Mouse (Mus musculus): ENCODE data around the gene Usp19. TPM values are rescaled to one million over a fixed set of nuclear protein-coding genes. Genes with fewer than 3 reads are reported as not detected.

Usp19 gene
- polyA plus RNA-seq, 1 experiment = 511 TPM

- H3K27ac ChIP-seq (ENCODE audit: insufficient read depth, low read depth, low read length) = no peak overlapping the region
- TF ChIP-seq CTCF (IDR thresholded peaks at IDR 0.05; ENCODE audit: insufficient read depth, low read depth, low read length) (no peak), POLR2A (IDR thresholded peaks at IDR 0.05; ENCODE audit: insufficient read depth, low read depth, low read length) (no peak)
- H3K4me1 ChIP-seq (ENCODE audit: control insufficient read depth, insufficient read depth, low read length) = peaks cover 11% of the 10 kb centered on the region
- WGBS = 84% methylated on average over 10 of the region's 10 CpGs
- no peak overlapping the region for H3K4me3 ChIP-seq (ENCODE audit: insufficient read depth, low read depth, low read length)
These were observed 28.2 kb upstream of the Usp19 start for GRCm38 (mm10) chr9:108462192-108462591.

- Histone ChIP-seq H3K27ac (ENCODE audit: insufficient read depth, low read depth, low read length) (no peak overlapping the region), H3K4me3 (ENCODE audit: insufficient read depth, low read depth, low read length) (no peak overlapping the region), H3K4me1 (ENCODE audit: control insufficient read depth, insufficient read depth, low read length) (peaks cover 11% of the 10 kb centered on the region)
- whole genome bisulfite sequencing = 94% methylated on average over 9 of the region's 9 CpGs
- TF ChIP-seq CTCF (IDR thresholded peaks at IDR 0.05; ENCODE audit: insufficient read depth, low read depth, low read length) (no peak), POLR2A (IDR thresholded peaks at IDR 0.05; ENCODE audit: insufficient read depth, low read depth, low read length) (no peak)
These were observed 26.7 kb upstream of the Usp19 start for GRCm38 (mm10) chr9:108463713-108464112.

GRCm38 (mm10) chr9:108466219-108466618 lies 24.2 kb upstream of the Usp19 start:
- Histone ChIP-seq H3K4me1 (ENCODE audit: control insufficient read depth, insufficient read depth, low read length) (peaks cover 9% of the 10 kb centered on the region), H3K27ac (ENCODE audit: insufficient read depth, low read depth, low read length) (no peak overlapping the region), H3K4me3 (ENCODE audit: insufficient read depth, low read depth, low read length) (no peak overlapping the region)
- TF ChIP-seq POLR2A (IDR thresholded peaks at IDR 0.05; ENCODE audit: insufficient read depth, low read depth, low read length) (no peak), CTCF (IDR thresholded peaks at IDR 0.05; ENCODE audit: insufficient read depth, low read depth, low read length) (no peak)
- WGBS = 92% methylated on average over 2 of the region's 2 CpGs

GRCm38 (mm10) chr9:108469430-108469829 lies 21.0 kb upstream of the Usp19 start:
- TF ChIP-seq POLR2A (IDR thresholded peaks at IDR 0.05; ENCODE audit: insufficient read depth, low read depth, low read length) = no peak
- H3K4me1 ChIP-seq (ENCODE audit: control insufficient read depth, insufficient read depth, low read length) = no peaks in the 10 kb centered on the region
- 85% methylated on average over 5 of the region's 5 CpGs for WGBS

GRCm38 (mm10) chr9:108469845-108470244 lies 20.6 kb upstream of the Usp19 start:
- 79% methylated on average over 4 of the region's 4 CpGs for WGBS

More at GRCm38 (mm10) chr9:108469430-108469829, 21.0 kb upstream of the Usp19 start:
- Histone ChIP-seq H3K4me3 (ENCODE audit: insufficient read depth, low read depth, low read length) (no peak overlapping the region), H3K27ac (ENCODE audit: insufficient read depth, low read depth, low read length) (no peak overlapping the region)

GRCm38 (mm10) chr9:108474528-108474927 lies 15.9 kb upstream of the Usp19 start:
- 62% methylated on average over 1 of the region's 1 CpGs for WGBS
- TF ChIP-seq POLR2A (IDR thresholded peaks at IDR 0.05; ENCODE audit: insufficient read depth, low read depth, low read length) (no peak), CTCF (IDR thresholded peaks at IDR 0.05; ENCODE audit: insufficient read depth, low read depth, low read length) (no peak)
- Histone ChIP-seq H3K27ac (ENCODE audit: insufficient read depth, low read depth, low read length) (no peak overlapping the region), H3K4me3 (ENCODE audit: insufficient read depth, low read depth, low read length) (no peak overlapping the region), H3K4me1 (ENCODE audit: control insufficient read depth, insufficient read depth, low read length) (peaks cover 6% of the 10 kb centered on the region; the same call in 1 of the 2 replicates)

More at GRCm38 (mm10) chr9:108469845-108470244, 20.6 kb upstream of the Usp19 start:
- H3K4me3 ChIP-seq (ENCODE audit: insufficient read depth, low read depth, low read length) = no peak overlapping the region
- H3K4me1 ChIP-seq (ENCODE audit: control insufficient read depth, insufficient read depth, low read length) = no peaks in the 10 kb centered on the region
- no peak overlapping the region for H3K27ac ChIP-seq (ENCODE audit: insufficient read depth, low read depth, low read length)
- TF ChIP-seq CTCF (IDR thresholded peaks at IDR 0.05; ENCODE audit: insufficient read depth, low read depth, low read length) (no peak), POLR2A (IDR thresholded peaks at IDR 0.05; ENCODE audit: insufficient read depth, low read depth, low read length) (no peak)

- Histone ChIP-seq H3K27ac (ENCODE audit: insufficient read depth, low read depth, low read length) (no peak overlapping the region), H3K4me1 (ENCODE audit: control insufficient read depth, insufficient read depth, low read length) (peaks cover 6% of the 10 kb centered on the region; the same call in 1 of the 2 replicates), H3K4me3 (ENCODE audit: insufficient read depth, low read depth, low read length) (peak overlapping the region; percentile 36)
- WGBS = 3% methylated on average over 20 of the region's 20 CpGs
- TF ChIP-seq POLR2A (IDR thresholded peaks at IDR 0.05; ENCODE audit: insufficient read depth, low read depth, low read length) (no peak), CTCF (IDR thresholded peaks at IDR 0.05; ENCODE audit: insufficient read depth, low read depth, low read length) (no peak)
These were observed 11.7 kb upstream of the Usp19 start for GRCm38 (mm10) chr9:108478638-108479156.

GRCm38 (mm10) chr9:108479241-108479640 lies 11.2 kb upstream of the Usp19 start:
- 28% methylated on average over 11 of the region's 11 CpGs for WGBS
- TF ChIP-seq CTCF (IDR thresholded peaks at IDR 0.05; ENCODE audit: insufficient read depth, low read depth, low read length) (no peak), POLR2A (IDR thresholded peaks at IDR 0.05; ENCODE audit: insufficient read depth, low read depth, low read length) (no peak)
- H3K4me3 ChIP-seq (ENCODE audit: insufficient read depth, low read depth, low read length) = no peak overlapping the region
- no peak overlapping the region for H3K27ac ChIP-seq (ENCODE audit: insufficient read depth, low read depth, low read length)
- peaks cover 6% of the 10 kb centered on the region; the same call in 1 of the 2 replicates for H3K4me1 ChIP-seq (ENCODE audit: control insufficient read depth, insufficient read depth, low read length)

GRCm38 (mm10) chr9:108479721-108480351 lies 10.6 kb upstream of the Usp19 start, which contains the start of gene Lamb2:
TSS of gene Lamb2 (plus strand) at chr9:108479736.
- Histone ChIP-seq H3K4me3 (ENCODE audit: insufficient read depth, low read depth, low read length) (peak within 1 kb of the TSS; percentile 42), H3K27ac (ENCODE audit: insufficient read depth, low read depth, low read length) (no peak within 1 kb of the TSS), H3K4me1 (ENCODE audit: control insufficient read depth, insufficient read depth, low read length) (peaks cover 6% of the 10 kb centered on the region; the same call in 1 of the 2 replicates)
- WGBS = 19% methylated on average over 10 of the region's 10 CpGs
- TF ChIP-seq CTCF (IDR thresholded peaks at IDR 0.05; ENCODE audit: insufficient read depth, low read depth, low read length) (no peak), POLR2A (IDR thresholded peaks at IDR 0.05; ENCODE audit: insufficient read depth, low read depth, low read length) (no peak)
